Mouse (Mus musculus) frontal cortex, postnatal 14 days (tissue): ENCODE results near the gene Trak1.

ENCODE experiments used
- DNase-seq, 2 experiments: peaks; one replicate each; pipeline ENCODE4 v3.0.0; 2022; ENCODE audit warnings: low spot score in 2 of 2

The Trak1 gene

GRCm38 (mm10) chr9:121295221-121295620, 2.1 kb upstream of the Trak1 start:
- DNase-seq = no peak

GRCm38 (mm10) chr9:121298065-121298398, 730 bp downstream of the Trak1 start:
- no peak for DNase-seq

- DNase-seq = no peak
These were observed 1.2 kb downstream of the Trak1 start for GRCm38 (mm10) chr9:121298411-121299091.

- DNase-seq = no peak
These were observed 2.0 kb downstream of the Trak1 start for GRCm38 (mm10) chr9:121299223-121299755.

GRCm38 (mm10) chr9:121299976-121300570, 2.8 kb downstream of the Trak1 start:
- no peak for DNase-seq

- no peak for DNase-seq
These were observed 4.0 kb downstream of the Trak1 start for GRCm38 (mm10) chr9:121301041-121301920.

- no peak for DNase-seq
These were observed 5.2 kb downstream of the Trak1 start for GRCm38 (mm10) chr9:121302543-121302942.

- DNase-seq = no peak
These were observed 5.8 kb downstream of the Trak1 start for GRCm38 (mm10) chr9:121303086-121303485.

GRCm38 (mm10) chr9:121303748-121304147, 6.4 kb downstream of the Trak1 start:
- DNase-seq = no peak

- no peak for DNase-seq
These were observed 7.2 kb downstream of the Trak1 start for GRCm38 (mm10) chr9:121304520-121304919.

GRCm38 (mm10) chr9:121305456-121305855, 8.2 kb downstream of the Trak1 start:
- DNase-seq = no peak

GRCm38 (mm10) chr9:121309287-121309686, 12.0 kb downstream of the Trak1 start:
- DNase-seq = no peak

- no peak for DNase-seq
These were observed 13.2 kb downstream of the Trak1 start for GRCm38 (mm10) chr9:121310501-121310900.

- no peak for DNase-seq
These were observed 14.5 kb downstream of the Trak1 start for GRCm38 (mm10) chr9:121311846-121312236.

- DNase-seq = no peak
These were observed 15.1 kb downstream of the Trak1 start for GRCm38 (mm10) chr9:121312237-121312891.

GRCm38 (mm10) chr9:121313656-121314374, 16.5 kb downstream of the Trak1 start:
- no peak for DNase-seq

GRCm38 (mm10) chr9:121314541-121315152, 17.3 kb downstream of the Trak1 start:
- no peak for DNase-seq

- no peak for DNase-seq
These were observed 18.7 kb downstream of the Trak1 start for GRCm38 (mm10) chr9:121315901-121316595.

GRCm38 (mm10) chr9:121316621-121317405, 19.5 kb downstream of the Trak1 start:
- no peak for DNase-seq
